Mouse (Mus musculus) adipocyte (in vitro differentiated cells): ENCODE results near the gene Gm11492.

Experiments
- DNase-seq: peaks from one replicate; pipeline ENCODE4 v3.0.0-alpha.2; 2016; ENCODE audit warnings: low spot score

Gene Gm11492

GRCm38 (mm10) chr11:87599395-87600089, 33.1 kb downstream of the Gm11492 start:
- DNase-seq, result peak; percentile 52

DNA sequence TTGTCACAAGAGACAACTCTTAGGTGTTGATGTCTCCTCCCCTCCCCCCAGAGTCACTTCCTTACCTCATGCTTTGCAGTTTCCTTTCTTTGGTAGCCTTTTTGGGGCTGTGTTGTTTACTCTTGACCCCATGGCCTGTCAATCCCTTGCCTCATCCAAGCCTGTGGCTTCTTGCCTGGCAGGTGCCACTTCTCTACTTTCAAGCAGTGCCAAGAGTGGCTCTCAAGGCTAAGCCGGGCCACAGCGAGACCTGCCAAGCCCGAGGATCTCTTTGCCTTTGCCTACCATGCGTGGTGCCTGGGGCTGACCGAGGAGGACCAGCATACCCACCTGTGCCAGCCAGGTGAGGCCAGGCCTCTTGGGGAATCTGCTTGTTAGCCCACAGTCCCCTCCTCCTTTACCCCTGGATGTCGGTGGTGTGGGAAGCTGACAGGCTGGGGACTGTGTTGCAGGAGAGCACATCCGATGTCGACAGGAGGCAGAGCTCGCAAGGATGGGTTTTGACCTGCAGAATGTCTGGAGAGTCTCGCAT, 33.9 kb downstream of the Gm11492 start:
- DNase-seq, result no peak

DNA sequence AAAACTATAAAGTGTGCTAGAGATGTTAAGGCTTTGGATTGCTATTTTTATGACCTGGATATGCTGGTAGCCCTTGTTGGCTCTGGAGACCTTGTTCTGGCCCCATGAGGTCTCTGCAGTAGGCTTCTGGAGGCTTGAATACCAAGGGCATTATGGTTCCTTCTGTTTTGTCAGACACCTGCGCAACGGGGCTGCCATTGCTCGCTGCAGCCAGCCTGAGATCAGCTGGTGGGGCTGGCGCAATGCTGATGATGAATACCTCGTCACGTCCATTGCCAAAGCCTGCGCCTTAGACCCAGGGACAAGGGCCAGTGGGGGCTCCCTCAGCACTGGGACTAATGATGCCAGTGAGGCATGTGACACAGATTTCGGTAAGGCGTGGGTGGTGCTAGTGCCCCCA, 35.8 kb downstream of the Gm11492 start:
- DNase-seq, result no peak

DNA sequence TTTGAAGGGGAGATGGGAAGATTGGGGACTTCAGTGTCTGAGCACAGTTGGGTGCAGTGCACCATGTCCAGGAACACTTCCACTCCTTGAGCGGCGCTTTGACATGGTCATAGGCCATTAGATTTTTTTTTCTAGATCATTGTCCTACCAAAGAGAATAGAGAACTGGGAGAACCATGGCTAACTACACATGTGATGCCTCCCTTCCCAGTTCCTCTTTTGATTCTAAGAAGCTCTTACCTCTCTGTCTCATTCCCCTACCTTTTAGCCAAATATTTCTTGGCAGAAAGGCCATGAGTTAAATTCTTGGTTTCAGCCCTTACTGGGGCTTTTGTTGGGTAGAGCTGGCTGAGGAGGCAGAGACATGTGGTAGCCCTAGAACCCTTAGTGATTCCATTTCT, 37.1 kb downstream of the Gm11492 start:
- no peak for DNase-seq

GRCm38 (mm10) chr11:87609264-87609663, 42.8 kb downstream of the Gm11492 start:
- peak; percentile 80 for DNase-seq

DNA sequence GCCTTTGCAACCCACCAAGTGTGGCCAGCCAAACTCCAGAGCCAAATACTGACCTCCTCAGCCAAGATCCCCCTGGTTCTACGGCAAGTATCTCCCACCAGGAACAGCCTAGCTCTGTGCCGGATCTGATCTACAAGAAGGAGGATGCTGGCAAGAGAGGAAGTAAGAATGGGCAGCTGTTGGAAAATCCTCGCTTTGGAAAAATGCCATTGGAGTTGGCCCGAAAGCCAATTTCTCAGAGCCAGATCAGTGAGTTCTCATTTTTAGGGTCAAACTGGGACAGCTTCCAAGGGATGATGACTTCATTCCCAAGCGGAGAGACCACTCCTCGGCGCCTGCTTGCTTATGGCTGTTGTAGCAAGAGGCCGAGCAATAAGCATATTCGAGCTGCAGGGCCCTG, 45.1 kb downstream of the Gm11492 start:
- no peak for DNase-seq

- peak; percentile 51 for DNase-seq
Observed at GRCm38 (mm10) chr11:87613972-87614371, 47.5 kb downstream of the Gm11492 start.

GRCm38 (mm10) chr11:87615551-87615950, 49.1 kb downstream of the Gm11492 start:
- DNase-seq, result no peak

DNA sequence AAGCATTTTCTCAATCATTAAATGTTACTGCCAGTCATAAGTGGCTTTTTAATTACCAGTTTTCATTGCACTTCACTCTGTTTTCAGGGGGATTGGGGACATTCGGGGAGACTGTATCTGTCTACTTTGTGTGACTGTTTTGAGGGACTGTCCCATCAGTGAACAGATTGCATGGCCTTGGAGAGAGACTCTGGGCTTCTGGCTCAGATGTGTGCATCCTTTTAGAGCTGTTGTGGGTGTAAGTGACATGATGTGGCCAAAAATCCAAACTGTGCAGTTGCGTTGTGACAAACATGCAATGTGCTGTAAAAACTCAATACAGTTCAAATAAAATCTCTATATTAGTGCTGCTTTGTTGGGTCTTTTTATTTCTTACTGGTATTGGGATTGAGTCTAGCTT, 49.5 kb downstream of the Gm11492 start:
- DNase-seq, result no peak

- DNase-seq, result no peak
Observed at GRCm38 (mm10) chr11:87616790-87617474, 50.5 kb downstream of the Gm11492 start, which contains the start of gene Hsf5. TSS of gene Hsf5 (plus strand) at chr11:87617164.

GRCm38 (mm10) chr11:87617606-87618005, 51.2 kb downstream of the Gm11492 start:
- DNase-seq, result no peak
